Comparison of ENCODE assay signal across 7 mouse cellular contexts in genomic region chr2:12033518-12034322, GRCm38 (mm10).
DNase-seq lines count a peak whose midpoint lies in the region; ATAC-seq and TF ChIP-seq lines count a peak whose summit lies in the region.

No protein-coding gene starts in this region.

- peak; percentile 91 for DNase-seq in kidney, postnatal 0 days (ENCODE audit: low spot score)
- peak; percentile 21 for DNase-seq in lung, postnatal 25 days (ENCODE audit: low spot score)
- no peak for DNase-seq in cerebellum, postnatal 14 days
- no peak for DNase-seq in left cerebral cortex, postnatal 14 days (ENCODE audit: low spot score in 2 of 2)
- no peak for DNase-seq in yolk sac, embryonic 10.5 days (ENCODE audit: low spot score)

- intact Hi-C loops in left cerebral cortex, postnatal 14 days (cut with DNase I): no loop called here

- WGBS in embryonic facial prominence, embryonic 13.5 days: 34% methylated on average over 11 of the region's 11 CpGs
- WGBS in heart, embryonic 12.5 days: 46% methylated on average over 11 of the region's 11 CpGs
- 50% methylated on average over 11 of the region's 11 CpGs for WGBS in kidney, postnatal 0 days

- no peaks in the 10 kb centered on the region for H3K9me3 ChIP-seq in embryonic facial prominence, embryonic 13.5 days
- no peaks in the 10 kb centered on the region for H3K9me3 ChIP-seq in heart, embryonic 12.5 days (replicated peaks)
- H3K9me3 ChIP-seq in kidney, postnatal 0 days (replicated peaks; ENCODE audit: low read length): no peaks in the 10 kb centered on the region

- peak overlapping the region; percentile 85 for H3K27ac ChIP-seq in embryonic facial prominence, embryonic 13.5 days
- H3K27ac ChIP-seq in heart, embryonic 12.5 days (ENCODE audit: poor library complexity, severe bottlenecking): peak overlapping the region; percentile 69; the same call in 1 of the 2 replicates
- peak overlapping the region; percentile 75 for H3K27ac ChIP-seq in kidney, postnatal 0 days

- no peak overlapping the region for H3K9ac ChIP-seq in embryonic facial prominence, embryonic 13.5 days
- H3K9ac ChIP-seq in heart, embryonic 12.5 days: no peak overlapping the region
- no peak overlapping the region for H3K9ac ChIP-seq in kidney, postnatal 0 days (ENCODE audit: low read depth, low read length)

- peak; percentile 17; the same call in 1 of the 2 replicates for TF ChIP-seq CTCF in kidney, postnatal 0 days (IDR thresholded peaks at IDR 0.05; ENCODE audit: low read depth)

- ATAC-seq in embryonic facial prominence, embryonic 13.5 days (ENCODE audit: insufficient number of reproducible peaks, insufficient read depth, low FRiP score, low TSS enrichment, low read depth): no peak
- peak; percentile 75; the same call in 1 of the 2 replicates for ATAC-seq in heart, embryonic 12.5 days (ENCODE audit: insufficient number of reproducible peaks, low FRiP score)
- ATAC-seq in kidney, postnatal 0 days (replicated peaks; ENCODE audit: low FRiP score, low read depth): peak; percentile 89

- no peaks in the 10 kb centered on the region for H3K27me3 ChIP-seq in embryonic facial prominence, embryonic 13.5 days
- H3K27me3 ChIP-seq in heart, embryonic 12.5 days (replicated peaks): no peaks in the 10 kb centered on the region
- no peaks in the 10 kb centered on the region for H3K27me3 ChIP-seq in kidney, postnatal 0 days (ENCODE audit: insufficient read depth, low read length)

- no peaks in the 10 kb centered on the region for H3K36me3 ChIP-seq in embryonic facial prominence, embryonic 13.5 days
- no peaks in the 10 kb centered on the region for H3K36me3 ChIP-seq in heart, embryonic 12.5 days
- no peaks in the 10 kb centered on the region for H3K36me3 ChIP-seq in kidney, postnatal 0 days (ENCODE audit: insufficient read depth, low read length)

- H3K4me2 ChIP-seq in embryonic facial prominence, embryonic 13.5 days: peak overlapping the region; percentile 48
- peak overlapping the region; percentile 27 for H3K4me2 ChIP-seq in heart, embryonic 12.5 days
- no peak overlapping the region for H3K4me2 ChIP-seq in kidney, postnatal 0 days (ENCODE audit: low read length)

- peaks cover 16% of the 10 kb centered on the region for H3K4me1 ChIP-seq in embryonic facial prominence, embryonic 13.5 days
- H3K4me1 ChIP-seq in heart, embryonic 12.5 days (replicated peaks): 0 out of 2 replicates have a peak, but pooled peaks cover 4% of the 10 kb centered on the region
- peaks cover 4% of the 10 kb centered on the region; the same call in 1 of the 2 replicates for H3K4me1 ChIP-seq in kidney, postnatal 0 days (replicated peaks; ENCODE audit: insufficient read depth, low read length)

- H3K4me3 ChIP-seq in embryonic facial prominence, embryonic 13.5 days: 0 out of 2 replicates have a peak overlapping the region, but pooled peaks have one; percentile 7
- no peak overlapping the region for H3K4me3 ChIP-seq in heart, embryonic 12.5 days
- no peak overlapping the region for H3K4me3 ChIP-seq in kidney, postnatal 0 days (replicated peaks; ENCODE audit: low read depth, low read length)

Comparison
In these comparisons a context has a peak if more than half of its experiments do, and no peak if none do; other contexts are left out.
1. DNase-seq: peak in kidney, postnatal 0 days (single experiment) and lung, postnatal 25 days (single experiment); none in cerebellum, postnatal 14 days (0 of 2), left cerebral cortex, postnatal 14 days (0 of 2) and yolk sac, embryonic 10.5 days (single experiment).
2. Peak in every context shown above with its lines, with median percentiles within 50 percentile points of each other: H3K27ac ChIP-seq.